Mouse (Mus musculus): ENCODE results near the gene Acap1. TPM values are rescaled to one million over a fixed set of nuclear protein-coding genes. Genes with fewer than 3 reads are reported as not detected.

Gene Acap1
- polyA plus RNA-seq, 1 experiment from 2014 or later, result 7.1 TPM

DNA sequence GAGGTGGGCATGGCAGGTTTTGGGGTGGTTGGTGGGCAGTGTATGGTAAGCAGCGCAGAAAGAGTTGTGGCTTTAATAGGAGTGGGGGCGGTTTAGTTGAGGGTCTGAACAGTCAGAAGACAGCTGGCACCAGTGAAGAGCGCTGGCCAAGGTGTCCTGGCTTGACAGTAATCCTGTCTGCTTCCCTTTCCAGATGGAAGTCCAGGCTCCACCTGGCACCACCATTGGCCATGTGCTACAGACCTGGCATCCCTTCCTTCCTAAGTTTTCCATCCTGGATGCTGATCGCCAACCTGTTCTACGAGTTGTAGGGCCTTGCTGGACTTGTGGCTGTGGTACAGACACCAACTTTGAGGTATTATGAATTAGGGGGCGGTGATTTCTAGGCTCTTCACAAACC lies 47.3 kb downstream of the Acap1 start:
- H3K9ac ChIP-seq (replicated peaks), result no peak overlapping the region
- no peaks in the 10 kb centered on the region for H3K27me3 ChIP-seq (ENCODE audit: insufficient read depth, low read length)
- DNase-seq, result no peak
- no peak overlapping the region for H3K4me3 ChIP-seq (ENCODE audit: low read depth, low read length)
- ATAC-seq, result no peak
- H3K4me2 ChIP-seq (ENCODE audit: low read depth, low read length), result peak overlapping the region; percentile 92
- H3K36me3 ChIP-seq (replicated peaks; ENCODE audit: insufficient read depth, low read length), result peaks cover 37% of the 10 kb centered on the region
- no peaks in the 10 kb centered on the region for H3K9me3 ChIP-seq (ENCODE audit: low read length)
- peaks cover 61% of the 10 kb centered on the region for H3K4me1 ChIP-seq (ENCODE audit: insufficient read depth)
- no peak overlapping the region for H3K27ac ChIP-seq (ENCODE audit: low read depth)
- TF ChIP-seq EP300 (IDR thresholded peaks at IDR 0.05; ENCODE audit: low read depth) (no peak), CTCF (IDR thresholded peaks at IDR 0.05; ENCODE audit: low read depth) (no peak)
- 95% methylated on average over 6 of the region's 6 CpGs for WGBS (ENCODE audit: insufficient replicate concordance)

DNA sequence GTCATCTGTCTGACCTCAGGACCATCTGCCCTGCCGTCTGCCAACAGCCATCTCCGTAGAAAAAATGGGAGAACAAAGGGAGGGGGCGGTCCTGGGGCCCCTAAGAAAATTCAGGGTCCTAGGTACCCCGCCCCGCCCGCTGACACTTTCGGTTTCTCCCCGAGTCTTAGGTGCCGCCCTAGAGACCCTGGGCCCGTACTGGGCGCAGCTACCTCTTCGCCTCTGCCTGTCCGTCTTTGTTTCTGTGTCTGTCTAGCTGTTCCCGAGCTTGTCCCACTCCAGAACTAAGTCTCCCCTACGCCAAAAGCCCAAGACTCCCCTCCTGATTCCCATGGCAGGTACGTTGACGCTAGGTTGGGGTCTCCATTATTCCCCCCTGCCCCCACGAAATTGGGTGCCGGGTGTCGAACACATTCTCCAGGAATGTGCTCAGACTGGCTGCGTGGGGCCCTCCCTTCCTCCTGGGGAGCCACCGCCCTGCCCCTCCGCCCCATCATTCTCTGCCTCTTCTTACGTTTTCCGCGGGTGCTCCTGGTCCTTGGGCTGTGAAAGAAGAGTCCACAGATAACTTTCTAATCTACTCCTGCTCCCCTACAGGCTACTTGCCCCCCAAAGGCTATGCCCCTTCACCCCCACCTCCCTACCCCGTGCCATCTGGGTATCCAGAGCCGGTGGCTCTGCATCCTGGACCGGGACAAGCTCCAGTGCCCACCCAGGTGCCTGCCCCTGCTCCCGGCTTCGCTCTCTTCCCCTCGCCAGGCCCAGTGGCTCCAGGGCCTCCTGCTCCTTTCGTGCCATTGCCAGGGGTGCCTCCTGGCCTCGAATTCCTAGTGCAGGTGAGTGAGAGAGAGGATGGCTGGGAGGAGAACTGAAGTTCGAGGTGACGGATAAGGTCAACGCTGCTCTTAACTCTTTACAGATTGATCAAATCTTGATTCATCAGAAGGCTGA lies 48.3 kb downstream of the Acap1 start:
- H3K4me3 ChIP-seq (ENCODE audit: low read depth, low read length), result peak overlapping the region; percentile 89
- H3K9me3 ChIP-seq (ENCODE audit: low read length), result no peaks in the 10 kb centered on the region
- 8% methylated on average over 37 of the region's 37 CpGs for WGBS (ENCODE audit: insufficient replicate concordance)
- ATAC-seq, result peak; percentile 32
- H3K36me3 ChIP-seq (replicated peaks; ENCODE audit: insufficient read depth, low read length), result peaks cover 33% of the 10 kb centered on the region
- H3K4me1 ChIP-seq (ENCODE audit: insufficient read depth), result peaks cover 56% of the 10 kb centered on the region
- TF ChIP-seq CTCF (IDR thresholded peaks at IDR 0.05; ENCODE audit: low read depth) (no peak), EP300 (IDR thresholded peaks at IDR 0.05; ENCODE audit: low read depth) (no peak)
- no peaks in the 10 kb centered on the region for H3K27me3 ChIP-seq (ENCODE audit: insufficient read depth, low read length)
- H3K27ac ChIP-seq (ENCODE audit: low read depth), result peak overlapping the region; percentile 97
- peak; percentile 66 for DNase-seq
- peak overlapping the region; percentile 92 for H3K9ac ChIP-seq (replicated peaks)
- H3K4me2 ChIP-seq (ENCODE audit: low read depth, low read length), result peak overlapping the region; percentile 92

DNA sequence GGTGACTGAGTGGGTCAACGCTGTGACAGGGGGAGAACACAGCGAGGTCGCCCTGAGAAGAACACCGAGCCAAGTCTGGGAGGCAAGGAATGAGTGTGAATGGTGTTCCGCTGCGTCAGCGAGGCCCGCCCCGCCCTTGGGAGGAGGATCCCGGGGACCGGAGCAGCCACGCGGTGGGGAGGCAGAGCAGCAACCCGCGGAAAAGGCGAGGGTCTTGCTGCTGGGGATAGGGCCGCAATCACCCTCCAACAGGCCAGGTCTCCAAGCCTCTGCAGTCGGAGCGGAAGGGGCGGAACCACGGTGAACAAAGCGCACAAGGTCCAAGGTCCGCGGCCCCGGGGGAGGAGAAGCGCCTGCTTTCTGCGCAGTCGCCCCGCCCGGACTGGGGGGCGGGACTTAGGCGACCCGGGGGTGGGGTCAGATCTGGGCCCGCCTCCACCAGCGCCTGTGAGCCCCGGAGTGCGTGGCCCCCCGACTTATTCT lies 49.1 kb downstream of the Acap1 start, which contains the start of gene Plscr3:
Gene Plscr3 (plus strand): TSS at position 179 of the 483 bp plus-strand sequence.
- peak; percentile 95 for DNase-seq
- WGBS (ENCODE audit: insufficient replicate concordance), result under 1% methylated on average over 38 of the region's 38 CpGs
- TF ChIP-seq CTCF (IDR thresholded peaks at IDR 0.05; ENCODE audit: low read depth) (no peak), EP300 (IDR thresholded peaks at IDR 0.05; ENCODE audit: low read depth) (0 out of 2 replicates have a peak, but pooled peaks have one; percentile 45)
- no peaks in the 10 kb centered on the region for H3K27me3 ChIP-seq (ENCODE audit: insufficient read depth, low read length)
- peaks cover 25% of the 10 kb centered on the region for H3K36me3 ChIP-seq (replicated peaks; ENCODE audit: insufficient read depth, low read length)
- H3K4me2 ChIP-seq (ENCODE audit: low read depth, low read length), result peak within 1 kb of the TSS; percentile 92
- peak; percentile 92 for ATAC-seq
- peak within 1 kb of the TSS; percentile 89 for H3K4me3 ChIP-seq (ENCODE audit: low read depth, low read length)
- peak within 1 kb of the TSS; percentile 97 for H3K27ac ChIP-seq (ENCODE audit: low read depth)
- peaks cover 51% of the 10 kb centered on the region for H3K4me1 ChIP-seq (ENCODE audit: insufficient read depth)
- peak within 1 kb of the TSS; percentile 92 for H3K9ac ChIP-seq (replicated peaks)
- no peaks in the 10 kb centered on the region for H3K9me3 ChIP-seq (ENCODE audit: low read length)

DNA sequence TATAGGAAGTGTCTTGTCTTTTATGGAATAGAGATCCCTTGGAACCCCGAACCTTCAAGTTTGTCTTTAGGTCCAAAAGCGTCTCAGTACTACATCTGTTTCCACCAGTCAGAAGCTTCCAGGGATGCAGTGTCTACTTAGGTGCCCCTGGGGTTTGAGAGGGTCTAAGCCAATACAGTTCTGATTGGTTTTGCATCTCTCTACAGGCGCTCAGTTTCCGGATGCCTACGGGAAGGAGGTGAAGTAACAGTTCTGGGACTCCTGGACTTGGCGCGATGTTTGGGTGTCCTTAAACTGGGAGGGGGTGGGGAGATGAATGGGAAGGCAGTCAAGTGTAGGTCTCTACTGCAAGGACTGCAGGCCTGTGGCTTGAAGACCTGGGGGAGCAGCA lies 56.6 kb downstream of the Acap1 start:
- under 1% methylated on average over 7 of the region's 7 CpGs for WGBS (ENCODE audit: insufficient replicate concordance)
- Histone ChIP-seq H3K9me3 (ENCODE audit: low read length) (no peaks in the 10 kb centered on the region), H3K4me2 (ENCODE audit: low read depth, low read length) (peak overlapping the region; percentile 99), H3K27ac (ENCODE audit: low read depth) (peak overlapping the region; percentile 93), H3K36me3 (replicated peaks; ENCODE audit: insufficient read depth, low read length) (0 out of 2 replicates have a peak, but pooled peaks cover 2% of the 10 kb centered on the region), H3K4me3 (ENCODE audit: low read depth, low read length) (peak overlapping the region; percentile 71), H3K9ac (replicated peaks) (peak overlapping the region; percentile 79), H3K4me1 (ENCODE audit: insufficient read depth) (peaks cover 49% of the 10 kb centered on the region), H3K27me3 (ENCODE audit: insufficient read depth, low read length) (peaks cover 34% of the 10 kb centered on the region)
- ATAC-seq (0 out of 2 replicates have a peak, but pooled peaks have one; percentile 4), DNase-seq (no peak)
- no peak for TF ChIP-seq CTCF (IDR thresholded peaks at IDR 0.05; ENCODE audit: low read depth)
- no peak for TF ChIP-seq EP300 (IDR thresholded peaks at IDR 0.05; ENCODE audit: low read depth)

DNA sequence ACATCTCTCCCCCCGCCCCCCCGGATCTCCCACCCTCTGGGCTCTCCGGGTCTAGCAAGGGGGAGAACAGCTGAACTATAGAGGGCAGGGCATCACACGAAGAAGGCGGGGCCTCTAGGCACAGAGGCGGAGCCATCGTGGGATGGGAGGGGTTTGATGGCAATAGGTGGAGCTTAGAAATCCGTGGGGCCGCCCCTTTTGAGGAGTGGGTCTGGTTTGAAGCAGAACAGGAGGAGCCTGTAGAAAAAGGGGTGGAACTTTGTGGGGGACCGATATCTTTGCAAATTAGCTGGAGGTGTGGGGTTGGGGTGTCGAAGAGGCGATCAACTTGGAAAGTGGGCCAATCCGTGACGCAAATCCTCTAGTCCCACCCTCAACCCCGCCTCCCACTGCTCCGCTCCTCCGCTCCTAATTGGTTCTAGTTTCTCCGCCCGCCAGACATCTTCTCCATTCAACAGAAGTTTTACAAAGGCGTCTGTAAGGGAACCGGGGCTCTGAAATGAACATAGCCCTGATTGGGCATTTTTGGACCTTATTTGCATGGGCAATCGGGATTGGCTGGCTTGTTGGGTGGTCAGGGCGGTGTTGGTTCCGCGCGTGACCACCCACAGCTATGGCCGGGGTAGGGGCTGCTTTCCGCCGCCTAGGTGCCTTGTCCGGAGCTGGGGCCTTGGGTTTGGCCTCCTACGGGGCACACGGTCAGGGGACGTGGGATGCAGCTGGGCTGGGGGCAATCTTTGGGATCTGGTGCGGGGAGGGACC lies 57.2 kb downstream of the Acap1 start, which contains the start of gene Tmem256:
Gene Tmem256 (plus strand): TSS at position 563 of the 762 bp plus-strand sequence.
- Histone ChIP-seq H3K4me3 (ENCODE audit: low read depth, low read length) (peak within 1 kb of the TSS; percentile 71), H3K27ac (ENCODE audit: low read depth) (peak within 1 kb of the TSS; percentile 93), H3K4me1 (ENCODE audit: insufficient read depth) (peaks cover 51% of the 10 kb centered on the region), H3K9ac (replicated peaks) (peak within 1 kb of the TSS; percentile 79), H3K4me2 (ENCODE audit: low read depth, low read length) (peak within 1 kb of the TSS; percentile 99), H3K27me3 (ENCODE audit: insufficient read depth, low read length) (peaks cover 39% of the 10 kb centered on the region), H3K36me3 (replicated peaks; ENCODE audit: insufficient read depth, low read length) (0 out of 2 replicates have a peak, but pooled peaks cover 2% of the 10 kb centered on the region), H3K9me3 (ENCODE audit: low read length) (no peaks in the 10 kb centered on the region)
- DNase-seq, result peak; percentile 95
- under 1% methylated on average over 34 of the region's 34 CpGs for WGBS (ENCODE audit: insufficient replicate concordance)
- TF ChIP-seq CTCF (IDR thresholded peaks at IDR 0.05; ENCODE audit: low read depth), result no peak
- peak; percentile 74; the same call in 1 of the 2 replicates for TF ChIP-seq EP300 (IDR thresholded peaks at IDR 0.05; ENCODE audit: low read depth)
- ATAC-seq, result peak; percentile 92
